Mouse (Mus musculus): Measurements from ENCODE around the gene Ankrd35.

GRCm38 (mm10) chr3:96680269-96680956 is 10.5 kb downstream of the Ankrd35 start:
- TF ChIP-seq CTCF (IDR thresholded peaks at IDR 0.05; ENCODE audit: low read depth) (no peak), EP300 (optimal IDR thresholded peaks at IDR 0.05) (no peak)

Measured in stomach, postnatal 0 days (tissue).